Mouse (Mus musculus) retina, embryonic 14.5 days (tissue): ENCODE measurements around the gene Clock.
A peak's percentile ranks its signal among the peaks of the same experiment; 100 is the strongest.

ENCODE experiments used
- DNase-seq: peaks from one replicate; pipeline ENCODE4 v3.0.0-alpha.2; 2015; ENCODE audit warnings: low spot score

Clock gene

GRCm38 (mm10) chr5:76283890-76284289, 20.7 kb downstream of the Clock start:
- no peak for DNase-seq

- DNase-seq, result no peak
These were observed 29.6 kb downstream of the Clock start for GRCm38 (mm10) chr5:76274977-76275376.

GRCm38 (mm10) chr5:76250948-76251347, 53.6 kb downstream of the Clock start:
- DNase-seq, result no peak

GRCm38 (mm10) chr5:76246539-76246938, 58.1 kb downstream of the Clock start:
- no peak for DNase-seq

GRCm38 (mm10) chr5:76245419-76245818, 59.2 kb downstream of the Clock start:
- DNase-seq, result no peak

- no peak for DNase-seq
These were observed 60.2 kb downstream of the Clock start for GRCm38 (mm10) chr5:76244430-76244829.

- no peak for DNase-seq
These were observed 60.7 kb downstream of the Clock start for GRCm38 (mm10) chr5:76243929-76244328.

GRCm38 (mm10) chr5:76243274-76243673, 61.3 kb downstream of the Clock start:
- no peak for DNase-seq

- no peak for DNase-seq
These were observed 73.3 kb downstream of the Clock start for GRCm38 (mm10) chr5:76231171-76231855.

GRCm38 (mm10) chr5:76216691-76217090, 87.9 kb downstream of the Clock start:
- no peak for DNase-seq

- DNase-seq, result no peak
These were observed 96.5 kb downstream of the Clock start for GRCm38 (mm10) chr5:76208066-76208465.

- DNase-seq, result no peak
These were observed 98.7 kb downstream of the Clock start for GRCm38 (mm10) chr5:76205886-76206285.

GRCm38 (mm10) chr5:76203171-76203570, 101.4 kb downstream of the Clock start:
- DNase-seq, result no peak

- DNase-seq, result no peak
These were observed 105.2 kb downstream of the Clock start for GRCm38 (mm10) chr5:76199346-76199745.

- no peak for DNase-seq
These were observed 110.1 kb downstream of the Clock start for GRCm38 (mm10) chr5:76194377-76194945.

GRCm38 (mm10) chr5:76193075-76193474, 111.5 kb downstream of the Clock start:
- no peak for DNase-seq

- no peak for DNase-seq
These were observed 114.0 kb downstream of the Clock start for GRCm38 (mm10) chr5:76190609-76191008.

GRCm38 (mm10) chr5:76187885-76188284, 116.7 kb downstream of the Clock start:
- DNase-seq, result no peak

GRCm38 (mm10) chr5:76184286-76185080, 120.1 kb downstream of the Clock start:
- peak; percentile 83 for DNase-seq

- DNase-seq, result peak; percentile 90
These were observed 120.8 kb downstream of the Clock start, which contains the start of gene Tmem165 for GRCm38 (mm10) chr5:76183750-76184261. Tmem165 (plus strand) TSS chr5:76183880.

- DNase-seq, result no peak
These were observed 121.4 kb downstream of the Clock start for GRCm38 (mm10) chr5:76183043-76183749.

GRCm38 (mm10) chr5:76182326-76182725, 122.3 kb downstream of the Clock start:
- no peak for DNase-seq
